Mouse (Mus musculus): ENCODE measurements around the gene Inmt. TPM values are rescaled to one million over a fixed set of nuclear protein-coding genes. Genes with fewer than 3 reads are reported as not detected.

The Inmt gene
- total RNA-seq, 2 experiments from 2014 or later: 1.1 to 2.1 TPM

GRCm38 (mm10) chr6:55182655-55183430, 8.0 kb upstream of the Inmt start:
- H3K27ac ChIP-seq: no peak overlapping the region
- intact Hi-C loops (cut with DNase I): no loop called here
- no peak overlapping the region for H3K4me3 ChIP-seq
- no peak for DNase-seq (ENCODE audit: extremely low spot score in 1 of 2, low spot score in 2 of 2)
- no peak for TF ChIP-seq CTCF (IDR thresholded peaks at IDR 0.05)

GRCm38 (mm10) chr6:55179560-55179959, 4.7 kb upstream of the Inmt start:
- no peak for TF ChIP-seq CTCF (IDR thresholded peaks at IDR 0.05)
- Histone ChIP-seq H3K4me3 (no peak overlapping the region), H3K27ac (no peak overlapping the region)
- no peak for DNase-seq (ENCODE audit: extremely low spot score in 1 of 2, low spot score in 2 of 2)
- intact Hi-C loops (cut with DNase I): no loop called here

DNA sequence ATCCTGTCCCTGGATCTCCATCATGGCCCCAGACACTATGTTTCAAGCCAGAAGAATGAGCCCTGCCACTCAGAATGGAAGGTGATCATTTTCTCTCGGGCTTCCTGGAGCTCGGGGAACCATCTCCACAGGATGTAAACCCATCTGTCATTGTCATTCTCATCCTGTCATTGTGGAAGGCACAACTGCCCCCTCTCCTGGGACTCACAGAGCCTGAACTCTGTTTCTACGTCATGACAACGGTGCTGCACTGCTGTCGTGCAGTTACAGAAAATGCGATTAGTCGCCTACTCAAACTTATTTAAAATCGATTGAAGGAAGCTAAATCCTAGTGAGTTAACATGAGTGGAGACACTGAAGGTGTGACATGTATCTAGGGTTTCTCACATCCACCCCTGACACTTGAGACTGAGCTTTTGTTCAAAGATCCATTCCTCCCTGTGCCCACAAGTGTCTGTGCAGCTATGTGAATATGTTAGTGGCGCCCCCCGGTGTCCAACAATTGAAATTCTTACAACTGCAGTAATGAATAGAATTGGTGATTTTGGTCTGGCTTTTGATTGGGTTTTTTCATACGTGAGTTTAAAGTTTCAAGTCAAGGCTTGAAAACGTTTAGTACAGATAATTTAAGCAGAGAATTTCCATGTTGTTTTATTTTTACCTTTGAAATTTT, 2.4 kb upstream of the Inmt start:
- H3K27ac ChIP-seq: no peak overlapping the region
- peak; percentile 66 for TF ChIP-seq CTCF (IDR thresholded peaks at IDR 0.05)
- intact Hi-C loops (cut with DNase I): no loop called here
- peak in 1 of 2 experiments; percentile 30 for DNase-seq (ENCODE audit: extremely low spot score in 1 of 2, low spot score in 2 of 2)
- H3K4me3 ChIP-seq: no peak overlapping the region

DNA sequence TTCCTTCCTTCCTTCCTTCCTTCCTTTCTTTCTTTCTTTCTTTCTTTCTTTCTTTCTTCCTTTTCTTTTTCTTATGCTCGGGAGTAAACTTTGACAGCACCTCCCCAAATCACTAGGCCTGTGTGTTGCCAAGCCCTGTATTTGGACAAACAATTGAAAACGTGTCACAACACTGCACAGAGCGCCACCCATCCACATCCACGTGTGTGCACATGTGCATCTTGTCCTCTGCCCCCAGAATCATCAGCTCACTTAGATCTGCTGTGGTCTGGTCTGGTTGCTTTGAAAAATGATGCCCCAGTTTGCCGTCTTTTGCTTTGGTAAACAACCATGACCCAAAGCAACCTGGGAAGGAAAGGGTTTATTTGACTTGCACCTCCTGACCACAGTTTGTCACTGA, 1.0 kb upstream of the Inmt start:
- TF ChIP-seq CTCF (IDR thresholded peaks at IDR 0.05): no peak

DNA sequence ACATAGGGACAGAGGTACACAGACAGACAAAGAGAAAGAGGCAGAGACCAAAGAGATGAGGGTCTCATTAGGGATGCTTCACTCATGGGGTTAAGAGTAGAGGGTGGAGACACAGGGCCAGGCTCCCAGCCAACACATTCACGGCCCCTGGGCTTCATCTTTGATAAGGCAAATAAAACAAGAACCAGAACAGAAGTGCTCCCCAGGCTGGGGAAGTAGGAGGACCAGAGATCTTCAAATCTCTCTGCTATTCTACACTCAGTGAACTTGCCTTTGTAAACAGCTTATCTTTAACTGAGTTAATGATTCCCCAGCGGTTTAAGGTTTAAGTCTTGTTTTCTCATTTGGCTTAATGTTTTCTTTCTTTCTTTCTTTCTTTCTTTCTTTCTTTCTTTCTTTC, 613 bp upstream of the Inmt start:
- intact Hi-C loops (cut with DNase I): no loop called here
- no peak for DNase-seq (ENCODE audit: extremely low spot score in 1 of 2, low spot score in 2 of 2)
- Histone ChIP-seq H3K27ac (no peak overlapping the region), H3K4me3 (no peak overlapping the region)
- TF ChIP-seq CTCF (IDR thresholded peaks at IDR 0.05): no peak

More for the DNA sequence above, 1.0 kb upstream of the Inmt start:
- Histone ChIP-seq H3K4me3 (no peak overlapping the region), H3K27ac (no peak overlapping the region)
- no peak for DNase-seq (ENCODE audit: extremely low spot score in 1 of 2, low spot score in 2 of 2)
- intact Hi-C loops (cut with DNase I): no loop called here

GRCm38 (mm10) chr6:55173941-55174349, 898 bp downstream of the Inmt start:
- Histone ChIP-seq H3K4me3 (no peak overlapping the region), H3K27ac (no peak overlapping the region)
- intact Hi-C loops (cut with DNase I): loop anchor here (5.0 kb wide), 1 partner anchor 257 kb away; no protein-coding TSS in a partner anchor
- no peak for TF ChIP-seq CTCF (IDR thresholded peaks at IDR 0.05)
- no peak for DNase-seq (ENCODE audit: extremely low spot score in 1 of 2, low spot score in 2 of 2)

DNA sequence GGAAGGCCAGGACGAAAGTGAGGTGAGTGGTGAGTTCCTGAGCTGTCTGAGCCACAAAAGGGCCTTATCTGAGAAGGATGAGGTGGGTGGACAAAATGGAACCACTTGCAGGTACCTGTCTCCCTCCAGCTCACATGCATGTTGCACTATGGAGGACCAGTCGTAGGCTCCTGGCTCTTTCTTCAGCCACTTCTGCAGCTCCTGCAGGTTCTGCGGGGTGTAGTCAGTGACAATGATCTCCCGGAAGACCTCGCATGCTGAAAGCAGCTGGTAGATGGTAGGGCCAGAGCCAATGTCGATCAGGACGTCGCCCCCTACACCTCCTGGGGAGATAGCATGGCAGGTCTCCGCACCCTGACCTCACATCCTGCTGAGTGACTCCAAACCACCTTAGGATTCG, 1.7 kb downstream of the Inmt start:
- intact Hi-C loops (cut with DNase I): loop anchor here (5.0 kb wide), 1 partner anchor 256 kb away; no protein-coding TSS in a partner anchor
- Histone ChIP-seq H3K27ac (no peak overlapping the region), H3K4me3 (no peak overlapping the region)
- DNase-seq (ENCODE audit: extremely low spot score in 1 of 2, low spot score in 2 of 2): no peak
- no peak for TF ChIP-seq CTCF (IDR thresholded peaks at IDR 0.05)

DNA sequence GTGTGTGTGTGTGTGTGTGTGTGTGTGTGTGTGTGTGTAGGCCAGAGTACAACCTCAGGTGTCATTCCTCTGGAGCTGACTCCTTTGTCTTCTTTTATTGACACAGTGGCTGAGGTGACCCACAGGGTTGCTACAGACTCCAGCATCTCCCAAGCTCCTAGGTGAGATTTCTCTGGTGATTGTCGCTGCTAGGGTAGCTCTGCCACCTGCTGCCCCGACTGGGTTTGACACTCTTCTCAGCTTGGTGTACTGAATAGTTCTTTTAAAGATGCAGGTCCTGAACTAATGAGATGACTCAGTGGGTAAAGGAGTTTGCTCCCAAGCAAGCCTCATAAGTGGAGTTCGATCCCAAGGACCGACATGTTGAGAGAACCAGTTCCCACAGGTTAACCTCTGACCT, 3.2 kb downstream of the Inmt start:
- Histone ChIP-seq H3K27ac (no peak overlapping the region), H3K4me3 (no peak overlapping the region)
- intact Hi-C loops (cut with DNase I): loop anchor here (5.0 kb wide), 1 partner anchor 254 kb away; no protein-coding TSS in a partner anchor
- TF ChIP-seq CTCF (IDR thresholded peaks at IDR 0.05): peak; percentile 25
- DNase-seq (ENCODE audit: extremely low spot score in 1 of 2, low spot score in 2 of 2): no peak

- intact Hi-C loops (cut with DNase I): loop anchor here (5.0 kb wide), 6 partner anchors 93 to 583 kb away; partner anchors contain the start of genes Gars and Znrf2
- no peak for TF ChIP-seq CTCF (IDR thresholded peaks at IDR 0.05)
- Histone ChIP-seq H3K4me3 (no peak overlapping the region), H3K27ac (no peak overlapping the region)
- no peak for DNase-seq (ENCODE audit: extremely low spot score in 1 of 2, low spot score in 2 of 2)
These were observed 5.0 kb downstream of the Inmt start for GRCm38 (mm10) chr6:55169818-55170217.

GRCm38 (mm10) chr6:55166777-55167463, 7.9 kb downstream of the Inmt start:
- peak; percentile 67 to 72 for DNase-seq (ENCODE audit: extremely low spot score in 1 of 2, low spot score in 2 of 2)
- peak; percentile 92 for TF ChIP-seq CTCF (IDR thresholded peaks at IDR 0.05)
- H3K4me3 ChIP-seq: no peak overlapping the region
- H3K27ac ChIP-seq: no peak overlapping the region
- intact Hi-C loops (cut with DNase I): loop anchor here (1.0 to 5.0 kb wide), 6 partner anchors 90 to 580 kb away; partner anchors contain the start of genes Gars and Znrf2

DNA sequence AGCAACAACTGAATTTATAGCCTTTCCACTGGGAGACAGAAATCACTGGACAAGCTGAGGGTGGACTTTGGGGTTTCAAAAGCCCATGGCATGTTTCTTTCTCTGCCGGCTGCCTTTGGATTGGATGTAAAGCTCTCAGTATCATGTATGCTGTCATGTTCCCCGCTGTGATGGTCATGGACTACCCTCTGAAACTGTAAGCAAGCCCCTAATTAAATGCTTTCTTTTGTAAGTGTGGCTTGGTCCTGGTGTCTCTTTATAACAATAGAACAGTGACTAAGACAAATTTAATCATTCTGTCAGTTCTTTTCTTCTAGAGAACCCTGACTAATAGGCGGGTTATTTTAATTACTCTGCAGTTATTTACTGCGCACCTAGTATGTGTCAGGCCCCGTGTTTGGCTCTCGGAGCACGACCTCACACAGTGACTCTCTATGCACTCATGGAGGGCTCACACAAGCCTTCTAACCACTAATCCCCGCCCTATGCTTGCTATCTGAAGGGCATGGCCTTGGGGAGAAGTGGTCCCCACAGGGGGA, 11.7 kb downstream of the Inmt start:
- Histone ChIP-seq H3K4me3 (no peak overlapping the region), H3K27ac (no peak overlapping the region)
- no peak for DNase-seq (ENCODE audit: extremely low spot score in 1 of 2, low spot score in 2 of 2)
- intact Hi-C loops (cut with DNase I): no loop called here
- TF ChIP-seq CTCF (IDR thresholded peaks at IDR 0.05): no peak
